Mouse (Mus musculus): Measurements from ENCODE around the gene L2hgdh. TPM values are rescaled to one million over a fixed set of nuclear protein-coding genes. Genes with fewer than 3 reads are reported as not detected.

L2hgdh gene
- 11.9 and 12.9 TPM in 2 replicates for polyA plus RNA-seq (2012; rRNA removed)

GRCm38 (mm10) chr12:69724711-69725460 is at the start of gene L2hgdh, which contains the start of gene Atp5s:
Gene L2hgdh, minus strand, starts transcription at chr12:69724873.
Gene Atp5s, plus strand, starts transcription at chr12:69724950.
- H3K4me3 ChIP-seq (replicated peaks; ENCODE audit: insufficient read depth, low read depth, low read length) = peak within 1 kb of the TSS; percentile 96
- no peaks in the 10 kb centered on the region for H3K27me3 ChIP-seq (ENCODE audit: control insufficient read depth, insufficient read depth, low read length)
- WGBS = under 1% methylated on average over 60 of the region's 60 CpGs
- H3K27ac ChIP-seq (ENCODE audit: insufficient read depth, low read length) = peak within 1 kb of the TSS; percentile 73
- peak; percentile 96 to 97 for DNase-seq
- peaks cover 6% of the 10 kb centered on the region for H3K4me1 ChIP-seq (ENCODE audit: control insufficient read depth, insufficient read depth, low read length)
- TF ChIP-seq CTCF (IDR thresholded peaks at IDR 0.05; ENCODE audit: borderline replicate concordance, insufficient read depth, low read depth, low read length) (no peak), POLR2A (IDR thresholded peaks at IDR 0.05; ENCODE audit: borderline replicate concordance, insufficient read depth, low read length) (peak; percentile 92)

- Histone ChIP-seq H3K4me1 (ENCODE audit: control insufficient read depth, insufficient read depth, low read length) (0 out of 2 replicates have a peak, but pooled peaks cover 4% of the 10 kb centered on the region), H3K4me3 (replicated peaks; ENCODE audit: insufficient read depth, low read depth, low read length) (no peak overlapping the region), H3K27me3 (ENCODE audit: control insufficient read depth, insufficient read depth, low read length) (no peaks in the 10 kb centered on the region), H3K27ac (ENCODE audit: insufficient read depth, low read length) (no peak overlapping the region)
- WGBS = 91% methylated on average over 2 of the region's 2 CpGs
- TF ChIP-seq CTCF (IDR thresholded peaks at IDR 0.05; ENCODE audit: borderline replicate concordance, insufficient read depth, low read depth, low read length) = no peak
- TF ChIP-seq POLR2A (IDR thresholded peaks at IDR 0.05; ENCODE audit: borderline replicate concordance, insufficient read depth, low read length) = no peak
- DNase-seq = no peak
Observed at GRCm38 (mm10) chr12:69768841-69769240, 44.2 kb upstream of the L2hgdh start.

GRCm38 (mm10) chr12:69767476-69768258 is 43.0 kb upstream of the L2hgdh start:
- DNase-seq = no peak

GRCm38 (mm10) chr12:69766185-69766904 is 41.7 kb upstream of the L2hgdh start:
- TF ChIP-seq CTCF (IDR thresholded peaks at IDR 0.05; ENCODE audit: borderline replicate concordance, insufficient read depth, low read depth, low read length) = no peak
- TF ChIP-seq POLR2A (IDR thresholded peaks at IDR 0.05; ENCODE audit: borderline replicate concordance, insufficient read depth, low read length) = no peak
- 0 out of 2 replicates have a peak, but pooled peaks cover 2% of the 10 kb centered on the region for H3K4me1 ChIP-seq (ENCODE audit: control insufficient read depth, insufficient read depth, low read length)
- no peak overlapping the region for H3K4me3 ChIP-seq (replicated peaks; ENCODE audit: insufficient read depth, low read depth, low read length)
- H3K27me3 ChIP-seq (ENCODE audit: control insufficient read depth, insufficient read depth, low read length) = no peaks in the 10 kb centered on the region
- 86% methylated on average over 10 of the region's 10 CpGs for WGBS
- no peak overlapping the region for H3K27ac ChIP-seq (ENCODE audit: insufficient read depth, low read length)
- DNase-seq = no peak

More at GRCm38 (mm10) chr12:69767476-69768258, 43.0 kb upstream of the L2hgdh start:
- TF ChIP-seq CTCF (IDR thresholded peaks at IDR 0.05; ENCODE audit: borderline replicate concordance, insufficient read depth, low read depth, low read length) (no peak), POLR2A (IDR thresholded peaks at IDR 0.05; ENCODE audit: borderline replicate concordance, insufficient read depth, low read length) (no peak)
- Histone ChIP-seq H3K27me3 (ENCODE audit: control insufficient read depth, insufficient read depth, low read length) (no peaks in the 10 kb centered on the region), H3K27ac (ENCODE audit: insufficient read depth, low read length) (peak overlapping the region; percentile 23; the same call in 1 of the 2 replicates), H3K4me3 (replicated peaks; ENCODE audit: insufficient read depth, low read depth, low read length) (no peak overlapping the region), H3K4me1 (ENCODE audit: control insufficient read depth, insufficient read depth, low read length) (0 out of 2 replicates have a peak, but pooled peaks cover 2% of the 10 kb centered on the region)
- 68% methylated on average over 9 of the region's 9 CpGs for WGBS

GRCm38 (mm10) chr12:69765543-69765942 is 40.9 kb upstream of the L2hgdh start:
- Histone ChIP-seq H3K27me3 (ENCODE audit: control insufficient read depth, insufficient read depth, low read length) (no peaks in the 10 kb centered on the region), H3K27ac (ENCODE audit: insufficient read depth, low read length) (no peak overlapping the region), H3K4me1 (ENCODE audit: control insufficient read depth, insufficient read depth, low read length) (0 out of 2 replicates have a peak, but pooled peaks cover 2% of the 10 kb centered on the region), H3K4me3 (replicated peaks; ENCODE audit: insufficient read depth, low read depth, low read length) (no peak overlapping the region)
- no peak for DNase-seq
- WGBS = 46% methylated on average over 9 of the region's 9 CpGs
- no peak for TF ChIP-seq POLR2A (IDR thresholded peaks at IDR 0.05; ENCODE audit: borderline replicate concordance, insufficient read depth, low read length)
- TF ChIP-seq CTCF (IDR thresholded peaks at IDR 0.05; ENCODE audit: borderline replicate concordance, insufficient read depth, low read depth, low read length) = no peak

GRCm38 (mm10) chr12:69761603-69762002 is 36.9 kb upstream of the L2hgdh start:
- Histone ChIP-seq H3K4me1 (ENCODE audit: control insufficient read depth, insufficient read depth, low read length) (no peaks in the 10 kb centered on the region; the same call in 1 of the 2 replicates), H3K4me3 (replicated peaks; ENCODE audit: insufficient read depth, low read depth, low read length) (no peak overlapping the region), H3K27me3 (ENCODE audit: control insufficient read depth, insufficient read depth, low read length) (no peaks in the 10 kb centered on the region), H3K27ac (ENCODE audit: insufficient read depth, low read length) (no peak overlapping the region)
- DNase-seq = no peak
- WGBS = 65% methylated on average over 2 of the region's 2 CpGs
- no peak for TF ChIP-seq CTCF (IDR thresholded peaks at IDR 0.05; ENCODE audit: borderline replicate concordance, insufficient read depth, low read depth, low read length)
- TF ChIP-seq POLR2A (IDR thresholded peaks at IDR 0.05; ENCODE audit: borderline replicate concordance, insufficient read depth, low read length) = no peak

GRCm38 (mm10) chr12:69760743-69761406 is 36.2 kb upstream of the L2hgdh start:
- Histone ChIP-seq H3K27me3 (ENCODE audit: control insufficient read depth, insufficient read depth, low read length) (no peaks in the 10 kb centered on the region), H3K27ac (ENCODE audit: insufficient read depth, low read length) (no peak overlapping the region), H3K4me1 (ENCODE audit: control insufficient read depth, insufficient read depth, low read length) (peaks cover 3% of the 10 kb centered on the region), H3K4me3 (replicated peaks; ENCODE audit: insufficient read depth, low read depth, low read length) (no peak overlapping the region)
- TF ChIP-seq POLR2A (IDR thresholded peaks at IDR 0.05; ENCODE audit: borderline replicate concordance, insufficient read depth, low read length) (no peak), CTCF (IDR thresholded peaks at IDR 0.05; ENCODE audit: borderline replicate concordance, insufficient read depth, low read depth, low read length) (no peak)
- WGBS = 46% methylated on average over 20 of the region's 20 CpGs
- DNase-seq = no peak
